Mouse (Mus musculus) embryonic facial prominence, embryonic 12.5 days (tissue): ENCODE results near the gene Gapt. TPM values are rescaled to one million over a fixed set of nuclear protein-coding genes. Genes with fewer than 3 reads are reported as not detected.
"Not testable (repeated sequence)": the region's sequence is repeated elsewhere in the genome, so short reads cannot be mapped to it uniquely, and the experiment has no call there.

ENCODE experiments used
- ATAC-seq: fragments of 200-750 bp; cut with Nextera tagmentation; 2 replicates; pipeline ENCODE4 v1.8.0; 2017; ENCODE audit not compliant: insufficient number of reproducible peaks, insufficient read depth, low FRiP score, low TSS enrichment
- H3K27ac ChIP-seq: fragments of 300-500 bp; sonication (generic); 2 replicates; pipeline ENCODE4 v1.5.1; 2016; ENCODE audit warnings: mild to moderate bottlenecking
- H3K27me3 ChIP-seq: fragments of 300-500 bp; sonication (generic); 2 replicates; pipeline ENCODE4 v1.6.1; 2016; ENCODE audit warnings: mild to moderate bottlenecking, moderate library complexity
- H3K36me3 ChIP-seq: fragments of 300-500 bp; sonication (generic); 2 replicates; pipeline ENCODE4 v1.6.1; 2016; ENCODE audit warnings: mild to moderate bottlenecking
- H3K4me1 ChIP-seq: fragments of 300-500 bp; sonication (generic); 2 replicates; pipeline ENCODE4 v1.6.1; 2016
- H3K4me2 ChIP-seq: fragments of 300-500 bp; sonication (generic); replicated peaks from 2 replicates; pipeline ENCODE4 v1.6.1; 2016; ENCODE audit warnings: mild to moderate bottlenecking, moderate library complexity
- H3K4me3 ChIP-seq: fragments of 300-500 bp; sonication (generic); 2 replicates; pipeline ENCODE4 v1.5.1; 2016; ENCODE audit warnings: mild to moderate bottlenecking
- H3K9ac ChIP-seq: fragments of 300-500 bp; sonication (generic); 2 replicates; pipeline ENCODE4 v1.6.1; 2016; ENCODE audit warnings: mild to moderate bottlenecking, moderate library complexity
- H3K9me3 ChIP-seq: fragments of 300-500 bp; sonication (generic); 2 replicates; pipeline ENCODE4 v1.6.1; 2016; ENCODE audit warnings: mild to moderate bottlenecking, moderate library complexity
- WGBS: fragments of 180-500 bp; shearing (Covaris S2); methylation state at CpG from one replicate; pipeline ENCODE4 v1.1.7; 2016; 5-methylcytosine and 5-hydroxymethylcytosine counted together
- polyA plus RNA-seq: library from polyadenylated mRNA; unstranded; fragments of >200 nt; fragmentation: Nextera tagmentation; extraction: Ambion mirVana; gene quantifications from 2 replicates; pipeline ENCODE4 v1.2.1, GENCODE M21; 2016

The Gapt gene
- 0.15 and 0.25 TPM in 2 replicates for polyA plus RNA-seq

DNA sequence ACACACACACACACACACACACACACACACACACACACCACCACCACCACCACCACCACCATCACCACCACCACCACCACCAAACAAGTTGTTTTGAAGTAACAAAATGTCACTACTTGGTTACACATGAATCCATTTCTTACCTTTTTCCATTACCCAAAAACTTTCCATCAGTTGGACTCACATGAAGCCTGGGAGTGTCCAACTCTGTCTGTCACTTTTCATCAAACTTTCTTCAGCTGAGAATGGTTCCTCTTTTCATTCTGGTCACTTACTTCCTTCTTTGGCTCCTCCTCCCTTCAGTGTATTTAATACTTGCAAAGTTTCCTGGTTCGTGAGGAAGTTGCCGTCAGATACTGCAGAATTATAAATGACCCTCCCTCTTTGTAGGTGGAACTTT lies at the start of gene Gapt:
Gapt (minus strand) TSS at position 259 of the 400 bp plus-strand sequence.
- Histone ChIP-seq H3K9ac (no peak within 1 kb of the TSS), H3K4me3 (no peak within 1 kb of the TSS), H3K4me2 (no peak within 1 kb of the TSS), H3K9me3 (no peaks in the 10 kb centered on the region), H3K27me3 (no peaks in the 10 kb centered on the region), H3K4me1 (no peaks in the 10 kb centered on the region), H3K27ac (no peak within 1 kb of the TSS), H3K36me3 (no peaks in the 10 kb centered on the region)
- 78% methylated on average over 2 of the region's 2 CpGs for WGBS
- no peak for ATAC-seq

DNA sequence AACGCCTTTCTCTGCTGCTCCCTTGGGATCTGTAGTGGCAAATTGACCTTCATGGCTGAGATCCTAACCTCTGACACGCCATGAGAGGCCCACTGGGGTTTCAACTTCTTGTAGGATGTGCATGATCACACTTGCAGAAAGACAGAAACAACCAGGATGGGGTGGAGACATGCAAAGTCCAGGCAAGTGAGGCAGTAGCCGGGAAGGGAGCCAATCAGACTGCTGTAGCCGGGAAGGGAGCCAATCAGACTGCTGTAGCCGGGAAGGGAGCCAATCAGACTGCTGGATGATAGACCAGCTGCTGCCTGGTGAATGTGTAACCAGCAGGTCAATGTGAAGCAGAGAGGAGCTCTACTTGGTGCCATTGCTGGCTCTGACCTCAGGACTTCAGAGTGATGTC lies 49.2 kb upstream of the Gapt start:
- no peaks in the 10 kb centered on the region for H3K27me3 ChIP-seq
- H3K4me1 ChIP-seq, result no peaks in the 10 kb centered on the region
- no peak overlapping the region for H3K4me2 ChIP-seq
- H3K9me3 ChIP-seq, result no peaks in the 10 kb centered on the region
- no peak overlapping the region for H3K4me3 ChIP-seq
- no peak overlapping the region for H3K27ac ChIP-seq
- no peak for ATAC-seq
- no peak overlapping the region for H3K9ac ChIP-seq
- H3K36me3 ChIP-seq, result peaks cover 7% of the 10 kb centered on the region
- 74% methylated on average over 5 of the region's 5 CpGs for WGBS

DNA sequence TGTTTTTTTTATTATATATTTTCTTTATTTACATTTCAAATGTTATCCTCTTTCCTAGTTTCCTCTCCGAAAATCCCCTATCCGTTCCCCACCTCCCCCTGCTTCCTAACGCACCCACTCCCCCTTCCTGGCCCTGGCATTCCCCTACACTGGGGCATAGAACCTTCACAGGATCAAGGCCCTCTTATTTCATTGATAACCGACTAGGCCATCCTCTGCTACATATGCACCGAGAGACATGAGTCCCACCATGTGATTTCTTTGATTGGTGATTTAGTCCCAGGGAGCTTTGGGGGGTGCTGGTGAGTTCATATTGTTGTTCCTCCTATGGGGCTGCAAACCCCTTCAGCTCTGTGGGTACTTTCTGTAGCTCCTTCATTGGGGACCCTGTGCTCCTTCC lies 47.7 kb upstream of the Gapt start:
- H3K9me3 ChIP-seq, H3K27me3 ChIP-seq, H3K4me2 ChIP-seq, H3K4me1 ChIP-seq, H3K9ac ChIP-seq, ATAC-seq, H3K27ac ChIP-seq, H3K4me3 ChIP-seq: not testable (repeated sequence)
- WGBS, result 89% methylated on average over 5 of the region's 5 CpGs
- peaks cover 20% of the 10 kb centered on the region for H3K36me3 ChIP-seq

DNA sequence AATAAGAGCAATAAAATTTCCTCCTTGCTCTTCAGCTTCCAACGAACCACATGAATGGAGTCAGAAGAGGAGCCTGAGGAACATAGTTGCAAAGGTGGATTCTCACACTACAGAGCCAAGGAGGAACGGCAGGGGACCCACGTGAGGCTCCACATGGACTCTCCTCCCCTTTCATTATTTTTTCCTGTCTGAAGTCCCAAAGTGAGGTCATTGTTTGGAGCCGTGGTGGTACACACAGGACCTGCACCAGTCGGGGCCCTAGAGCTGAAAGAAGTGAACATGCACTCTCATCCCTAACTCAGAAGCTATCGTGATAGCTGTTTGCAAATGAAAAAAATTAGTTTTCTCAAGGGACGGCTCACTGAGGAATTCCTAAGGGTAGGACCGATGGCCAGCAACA lies 47.1 kb upstream of the Gapt start:
- no peak overlapping the region for H3K4me2 ChIP-seq
- H3K4me1 ChIP-seq, result no peaks in the 10 kb centered on the region
- H3K27ac ChIP-seq, result no peak overlapping the region
- H3K27me3 ChIP-seq, result no peaks in the 10 kb centered on the region
- 0 out of 2 replicates have a peak, but pooled peaks cover 2% of the 10 kb centered on the region for H3K9me3 ChIP-seq
- 72% methylated on average over 8 of the region's 8 CpGs for WGBS
- H3K36me3 ChIP-seq, result peaks cover 27% of the 10 kb centered on the region
- H3K4me3 ChIP-seq, result no peak overlapping the region
- H3K9ac ChIP-seq, result no peak overlapping the region
- ATAC-seq, result no peak

DNA sequence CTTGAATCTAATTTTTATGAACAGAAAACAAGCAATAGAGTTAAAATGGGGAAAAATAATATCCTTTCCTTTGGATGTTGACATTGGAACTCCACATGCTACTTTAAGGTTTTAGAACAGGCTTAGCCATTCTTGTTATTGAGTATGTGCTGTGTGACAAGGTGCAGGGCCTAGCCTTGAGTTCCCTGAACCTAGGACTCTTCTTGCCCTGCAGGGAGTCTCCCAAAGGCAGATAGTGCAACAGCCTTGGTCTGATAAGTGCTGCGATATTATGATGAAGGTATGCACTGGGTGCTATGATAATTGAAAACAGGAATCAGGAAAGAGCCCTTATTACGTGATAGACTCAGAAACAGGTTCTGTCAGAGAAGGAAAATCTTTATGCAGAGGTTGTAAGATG lies 44.9 kb upstream of the Gapt start:
- Histone ChIP-seq H3K4me3 (no peak overlapping the region), H3K36me3 (peaks cover 43% of the 10 kb centered on the region), H3K4me2 (no peak overlapping the region), H3K9ac (no peak overlapping the region), H3K9me3 (0 out of 2 replicates have a peak, but pooled peaks cover 5% of the 10 kb centered on the region), H3K4me1 (peaks cover 12% of the 10 kb centered on the region), H3K27me3 (no peaks in the 10 kb centered on the region), H3K27ac (no peak overlapping the region)
- WGBS, result 82% methylated on average over 2 of the region's 2 CpGs
- ATAC-seq, result no peak

DNA sequence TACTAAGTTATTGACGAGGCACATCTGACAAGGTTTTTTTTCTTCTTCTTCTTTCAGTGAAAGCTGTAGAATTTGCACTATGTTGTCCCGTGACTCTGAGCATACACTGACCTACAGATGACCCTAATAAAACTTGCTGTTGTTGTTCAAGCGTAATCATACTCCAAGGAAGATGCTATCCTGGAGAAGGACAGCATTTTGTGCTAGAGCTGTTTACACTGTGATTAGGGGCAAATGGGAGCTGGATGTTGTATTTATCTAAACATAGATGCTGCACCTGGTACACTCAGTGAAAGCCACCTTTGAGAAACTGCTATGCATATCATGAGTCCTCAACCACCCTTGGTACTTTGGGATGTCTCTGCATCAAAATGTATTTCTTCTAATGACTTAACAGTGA lies 44.4 kb upstream of the Gapt start:
- ATAC-seq, result no peak
- Histone ChIP-seq H3K4me3 (no peak overlapping the region), H3K4me1 (peaks cover 12% of the 10 kb centered on the region), H3K9ac (no peak overlapping the region), H3K27ac (no peak overlapping the region), H3K4me2 (no peak overlapping the region), H3K27me3 (no peaks in the 10 kb centered on the region), H3K36me3 (peaks cover 43% of the 10 kb centered on the region), H3K9me3 (0 out of 2 replicates have a peak, but pooled peaks cover 5% of the 10 kb centered on the region)
- 86% methylated on average over 3 of the region's 3 CpGs for WGBS

DNA sequence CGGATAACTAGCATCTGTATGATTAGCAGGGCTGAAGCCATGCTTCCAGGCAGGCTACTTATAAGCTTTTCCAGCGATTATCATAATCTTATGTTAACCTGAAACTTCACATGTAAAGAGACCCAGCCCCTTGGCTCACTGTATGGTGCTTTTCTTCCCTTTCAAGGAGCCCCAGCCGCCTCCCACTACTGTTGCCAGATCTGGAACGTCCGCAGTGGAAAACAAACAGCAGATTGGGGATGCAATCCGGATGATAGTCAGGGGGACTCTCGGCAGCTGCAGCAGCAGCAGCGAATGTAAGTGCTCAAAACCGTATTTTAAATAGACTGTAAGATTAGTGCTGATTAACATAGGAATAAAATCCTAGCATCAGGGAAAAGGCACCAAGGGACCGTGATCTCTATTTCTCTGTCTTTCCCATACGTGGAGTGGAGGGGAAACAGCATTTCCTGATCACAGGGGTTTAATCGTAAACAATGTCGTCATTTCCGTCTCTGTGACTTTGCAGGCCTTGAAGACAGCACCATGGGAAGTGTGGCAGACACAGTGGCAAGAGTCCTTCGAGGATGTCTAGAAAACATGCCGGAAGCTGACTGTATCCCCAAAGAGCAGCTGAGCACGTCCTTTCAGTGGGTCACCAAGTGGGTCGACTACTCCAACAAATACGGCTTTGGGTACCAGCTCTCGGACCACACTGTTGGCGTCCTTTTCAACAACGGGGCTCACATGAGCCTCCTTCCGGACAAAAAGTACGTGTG lies 41.7 kb upstream of the Gapt start:
- peak overlapping the region; percentile 42 for H3K4me2 ChIP-seq
- WGBS, result 81% methylated on average over 24 of the region's 24 CpGs
- 0 out of 2 replicates have a peak, but pooled peaks cover 5% of the 10 kb centered on the region for H3K9me3 ChIP-seq
- no peak overlapping the region; the same call in 1 of the 2 replicates for H3K27ac ChIP-seq
- H3K36me3 ChIP-seq, result peaks cover 43% of the 10 kb centered on the region
- H3K9ac ChIP-seq, result no peak overlapping the region
- peaks cover 12% of the 10 kb centered on the region for H3K4me1 ChIP-seq
- H3K27me3 ChIP-seq, result no peaks in the 10 kb centered on the region
- ATAC-seq, result no peak
- peak overlapping the region; percentile 86 for H3K4me3 ChIP-seq

DNA sequence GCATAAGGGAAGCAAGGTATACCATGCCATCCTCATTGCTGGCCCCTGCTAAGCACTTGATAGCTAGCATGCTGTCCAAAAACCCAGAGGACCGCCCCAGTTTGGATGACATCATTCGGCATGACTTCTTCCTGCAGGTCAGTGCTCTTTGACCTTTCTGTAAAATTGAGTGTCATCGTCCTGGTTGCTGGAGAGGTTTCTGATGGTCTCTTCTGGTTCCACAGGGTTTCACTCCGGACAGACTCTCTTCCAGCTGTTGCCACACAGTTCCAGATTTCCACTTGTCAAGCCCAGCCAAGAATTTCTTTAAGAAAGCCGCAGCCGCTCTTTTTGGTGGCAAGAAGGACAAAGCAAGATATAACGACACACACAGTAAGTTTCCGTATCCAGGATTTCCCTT lies 40.8 kb upstream of the Gapt start:
- peaks cover 12% of the 10 kb centered on the region for H3K4me1 ChIP-seq
- H3K4me3 ChIP-seq, result peak overlapping the region; percentile 86
- 0 out of 2 replicates have a peak, but pooled peaks cover 5% of the 10 kb centered on the region for H3K9me3 ChIP-seq
- H3K4me2 ChIP-seq, result peak overlapping the region; percentile 42
- ATAC-seq, result no peak
- peaks cover 43% of the 10 kb centered on the region for H3K36me3 ChIP-seq
- H3K27me3 ChIP-seq, result no peaks in the 10 kb centered on the region
- no peak overlapping the region for H3K9ac ChIP-seq
- no peak overlapping the region for H3K27ac ChIP-seq
- 79% methylated on average over 8 of the region's 8 CpGs for WGBS

DNA sequence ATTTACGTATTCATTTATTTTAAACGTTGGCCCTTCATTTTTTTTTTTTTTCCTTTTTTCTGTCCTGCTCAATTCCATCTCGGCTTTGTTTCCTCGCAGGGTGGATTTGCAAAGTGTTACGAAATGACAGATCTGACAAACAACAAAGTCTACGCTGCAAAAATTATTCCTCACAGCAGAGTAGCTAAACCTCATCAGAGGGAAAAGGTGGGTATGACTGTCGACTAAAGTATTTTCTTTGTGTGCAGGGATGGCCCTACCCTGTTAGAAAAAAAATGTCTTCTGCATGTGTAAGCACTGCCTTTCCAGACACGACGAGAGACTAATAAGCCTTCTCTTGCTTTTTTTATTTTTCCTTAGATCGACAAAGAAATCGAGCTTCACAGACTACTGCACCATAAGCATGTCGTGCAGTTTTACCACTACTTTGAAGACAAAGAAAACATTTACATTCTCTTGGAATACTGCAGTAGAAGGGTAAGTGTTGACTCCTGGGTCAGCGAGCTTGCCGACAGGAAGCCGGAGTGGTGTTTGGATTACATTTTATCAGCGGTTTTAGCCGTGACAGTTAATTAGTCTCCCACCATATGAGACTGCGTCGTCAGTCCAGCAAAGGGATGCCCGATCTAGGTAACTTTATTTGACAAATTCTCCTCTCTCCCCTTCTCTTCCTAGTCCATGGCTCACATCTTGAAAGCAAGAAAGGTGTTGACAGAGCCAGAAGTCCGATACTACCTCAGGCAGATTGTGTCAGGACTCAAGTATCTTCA lies 39.1 kb upstream of the Gapt start:
- Histone ChIP-seq H3K27me3 (no peaks in the 10 kb centered on the region), H3K4me2 (peak overlapping the region; percentile 91), H3K9me3 (0 out of 2 replicates have a peak, but pooled peaks cover 5% of the 10 kb centered on the region), H3K4me3 (peak overlapping the region; percentile 86), H3K4me1 (peaks cover 12% of the 10 kb centered on the region), H3K27ac (peak overlapping the region; percentile 91), H3K36me3 (peaks cover 36% of the 10 kb centered on the region), H3K9ac (peak overlapping the region; percentile 94)
- WGBS, result 6% methylated on average over 21 of the region's 21 CpGs
- no peak for ATAC-seq

DNA sequence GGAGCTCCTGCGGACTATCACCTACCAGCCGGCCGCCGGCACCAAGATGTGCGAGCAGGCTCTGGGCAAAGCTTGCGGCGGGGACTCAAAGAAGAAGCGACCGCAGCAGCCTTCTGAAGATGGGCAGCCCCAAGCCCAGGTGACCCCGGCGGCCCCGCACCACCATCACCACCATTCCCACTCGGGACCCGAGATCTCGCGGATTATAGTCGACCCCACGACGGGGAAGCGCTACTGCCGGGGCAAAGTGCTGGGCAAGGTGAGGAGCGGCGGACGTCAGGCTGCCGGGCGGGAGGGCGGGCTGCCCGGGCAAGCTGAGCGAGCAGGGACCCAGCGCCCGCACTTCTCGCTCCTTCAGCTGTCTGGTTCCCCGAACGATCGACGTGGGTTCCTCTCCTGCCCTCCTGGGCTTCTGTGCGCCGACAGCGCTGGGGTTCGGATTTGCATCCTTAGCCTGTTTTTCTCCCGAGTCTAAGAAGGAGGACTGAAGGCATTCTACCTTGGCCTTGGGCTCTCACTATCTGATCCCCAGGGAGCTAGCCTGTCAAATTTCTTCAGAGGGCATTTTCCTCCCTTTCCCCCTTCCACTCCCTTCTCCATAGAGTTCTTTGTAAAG lies 38.3 kb upstream of the Gapt start:
- H3K4me2 ChIP-seq, result peak overlapping the region; percentile 91
- H3K4me3 ChIP-seq, result peak overlapping the region; percentile 86
- H3K9ac ChIP-seq, result peak overlapping the region; percentile 94
- H3K36me3 ChIP-seq, result peaks cover 28% of the 10 kb centered on the region
- H3K4me1 ChIP-seq, result peaks cover 12% of the 10 kb centered on the region
- no peak; the same call in 1 of the 2 replicates for ATAC-seq
- H3K9me3 ChIP-seq, result 0 out of 2 replicates have a peak, but pooled peaks cover 5% of the 10 kb centered on the region
- peak overlapping the region; percentile 91 for H3K27ac ChIP-seq
- no peaks in the 10 kb centered on the region for H3K27me3 ChIP-seq
- under 1% methylated on average over 35 of the region's 41 CpGs for WGBS

DNA sequence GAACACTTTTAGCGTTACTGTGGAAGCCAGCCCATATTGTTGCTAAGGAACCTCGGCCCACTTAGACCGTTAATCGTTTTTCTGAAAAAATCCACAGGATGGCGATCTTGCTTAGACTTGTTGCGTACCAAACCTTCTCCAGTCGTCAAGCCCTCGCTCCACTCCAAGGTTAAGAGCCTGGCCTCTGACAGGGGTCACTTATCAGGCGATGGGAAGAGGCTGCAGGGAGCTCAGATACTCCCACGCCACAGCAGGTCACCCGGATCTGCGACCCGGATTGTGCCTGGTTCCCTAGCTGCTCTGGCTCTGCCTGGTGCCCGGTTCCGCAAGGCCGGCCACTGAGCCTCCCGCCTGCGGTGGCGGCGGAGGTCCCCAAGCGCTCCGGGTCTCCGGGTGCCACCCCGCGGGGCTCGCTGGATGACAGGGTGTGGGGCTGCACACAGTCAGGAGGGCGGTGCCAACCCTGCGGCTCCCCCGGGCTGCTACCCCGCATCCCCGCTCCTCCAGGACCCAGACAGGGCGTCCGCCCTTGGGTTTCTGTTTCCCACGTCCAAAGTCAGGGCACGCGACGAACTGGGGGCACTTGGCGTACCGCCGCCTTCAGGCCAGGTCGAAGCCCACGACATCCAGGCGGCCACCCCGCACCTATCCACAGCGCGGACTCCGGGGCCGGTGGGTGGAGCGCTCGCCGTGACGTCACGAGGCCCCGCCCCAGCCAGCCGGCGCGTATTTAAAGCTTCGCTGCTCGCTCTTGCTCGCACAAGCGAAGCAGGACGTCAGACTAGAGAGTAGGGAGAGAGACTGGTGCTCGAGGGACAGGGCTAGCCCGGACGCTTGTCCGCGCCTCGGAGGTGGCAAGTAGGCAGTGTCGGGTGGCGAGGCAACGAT lies 37.5 kb upstream of the Gapt start, which contains the start of gene Plk2:
Plk2 (plus strand) TSS at position 756 of the 888 bp plus-strand sequence.
- H3K27me3 ChIP-seq, result no peaks in the 10 kb centered on the region
- H3K4me2 ChIP-seq, result peak within 1 kb of the TSS; percentile 91
- peaks cover 12% of the 10 kb centered on the region for H3K4me1 ChIP-seq
- peak; percentile 92 for ATAC-seq
- under 1% methylated on average over 71 of the region's 71 CpGs for WGBS
- peak within 1 kb of the TSS; percentile 94 for H3K9ac ChIP-seq
- peaks cover 21% of the 10 kb centered on the region for H3K36me3 ChIP-seq
- 0 out of 2 replicates have a peak, but pooled peaks cover 9% of the 10 kb centered on the region for H3K9me3 ChIP-seq
- H3K27ac ChIP-seq, result peak within 1 kb of the TSS; percentile 91
- peak within 1 kb of the TSS; percentile 86 for H3K4me3 ChIP-seq
